Mouse (Mus musculus) layer of hippocampus, adult 18-20 months (tissue): ENCODE data around the gene Kcnc1. TPM values are rescaled to one million over a fixed set of nuclear protein-coding genes. Genes with fewer than 3 reads are reported as not detected.

Experiments
- DNase-seq, 2 experiments: peaks; one replicate each; pipeline ENCODE4 v3.0.0; 2022; ENCODE audit warnings: low spot score in 2 of 2
- long read RNA-seq: library from polyadenylated mRNA; stranded (forward); transcript quantifications from one replicate; pipeline ENCODE4 v2.0.0, GENCODE M21; 2021
- total RNA-seq, 2 experiments: library from RNA; stranded (reverse); gene quantifications; 2 replicates each; pipeline ENCODE4 v1.2.3; 2021

Gene Kcnc1
- total RNA-seq, result 100 to 1,000 TPM; 117 to 118 TPM
- long read RNA-seq, full-length matches to known transcripts, result 9 of 35 reads
- long read RNA-seq, partial matches to known transcripts, result 1 of 35 reads
- long read RNA-seq, other reads (novel, unspliced or antisense), result 25 of 35 reads

GRCm38 (mm10) chr7:46396231-46396927, at the start of gene Kcnc1:
TSS of gene Kcnc1 (plus strand) at chr7:46396497.
- peak; percentile 45 to 71 for DNase-seq

- no peak for DNase-seq
Measured at GRCm38 (mm10) chr7:46347692-46348091, 48.6 kb upstream of the Kcnc1 start.

GRCm38 (mm10) chr7:46348813-46349212, 47.5 kb upstream of the Kcnc1 start:
- no peak for DNase-seq

DNA sequence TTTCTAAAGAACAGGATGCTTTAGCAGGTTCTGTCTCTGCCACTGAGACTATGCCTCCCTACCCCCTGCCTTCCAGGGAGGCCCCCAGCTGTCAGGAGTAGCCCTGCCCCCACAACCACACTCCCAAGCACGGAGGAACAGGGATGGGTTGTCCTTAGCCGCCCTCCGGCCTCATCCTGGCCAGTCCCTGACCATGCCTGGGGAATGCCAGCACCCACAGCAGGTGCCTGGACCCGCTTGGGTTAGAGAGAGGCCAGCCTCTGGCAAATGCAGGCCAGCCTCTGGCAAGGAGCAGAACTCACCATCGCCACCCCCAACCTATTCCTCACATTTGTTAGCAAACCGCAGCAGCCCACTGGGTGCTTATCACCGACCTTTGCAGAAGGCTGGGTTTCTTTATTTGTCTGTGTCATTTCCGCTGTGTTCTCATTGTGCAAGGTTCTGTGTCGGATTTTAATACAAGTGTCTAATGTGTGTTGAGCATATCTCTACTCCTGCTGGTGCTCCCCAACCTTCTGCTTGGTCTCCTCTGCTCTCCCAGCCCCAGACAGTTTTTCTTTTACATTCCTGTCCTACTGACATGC, 46.1 kb upstream of the Kcnc1 start:
- no peak for DNase-seq

DNA sequence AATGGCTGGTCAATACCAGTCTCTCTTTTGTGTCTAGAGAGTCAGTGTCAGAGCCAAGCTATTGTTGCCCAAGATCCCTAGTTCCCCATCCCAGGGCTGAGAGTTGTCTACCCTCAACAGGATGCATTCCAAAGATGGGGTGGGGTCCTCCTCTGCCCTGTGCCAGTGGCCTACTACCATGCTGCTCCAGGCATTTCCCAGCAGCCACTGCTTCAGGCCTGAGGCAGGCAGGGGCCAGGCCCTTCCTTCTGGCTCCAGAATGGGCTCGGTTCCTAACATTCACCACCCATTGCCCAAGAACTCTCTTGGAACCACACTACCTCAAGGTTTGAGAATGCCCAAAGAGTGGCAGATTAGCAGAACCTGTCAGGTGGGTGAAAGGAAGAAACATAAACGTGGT, 43.5 kb upstream of the Kcnc1 start:
- DNase-seq, result no peak

- DNase-seq, result no peak
Measured at GRCm38 (mm10) chr7:46353216-46353615, 43.1 kb upstream of the Kcnc1 start.

DNA sequence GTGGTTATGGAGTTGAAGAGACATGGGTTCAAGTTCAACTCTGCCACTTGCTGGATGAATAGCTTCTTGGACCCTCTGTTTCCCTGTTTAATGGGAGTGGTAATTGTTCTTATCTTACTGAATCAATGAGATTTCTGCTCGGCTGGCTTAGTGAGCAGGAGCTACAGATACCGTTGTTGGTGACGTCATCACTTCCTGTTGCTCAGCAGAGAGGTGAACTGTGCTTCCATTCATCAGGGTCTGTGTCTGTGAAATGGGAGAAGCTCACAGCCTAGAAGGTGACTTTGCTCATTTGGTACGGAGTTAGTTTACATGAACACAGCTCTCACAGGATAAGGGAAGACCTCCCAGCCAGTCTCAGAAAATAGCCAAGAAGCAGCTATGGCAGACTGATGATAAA, 42.4 kb upstream of the Kcnc1 start:
- no peak for DNase-seq

DNA sequence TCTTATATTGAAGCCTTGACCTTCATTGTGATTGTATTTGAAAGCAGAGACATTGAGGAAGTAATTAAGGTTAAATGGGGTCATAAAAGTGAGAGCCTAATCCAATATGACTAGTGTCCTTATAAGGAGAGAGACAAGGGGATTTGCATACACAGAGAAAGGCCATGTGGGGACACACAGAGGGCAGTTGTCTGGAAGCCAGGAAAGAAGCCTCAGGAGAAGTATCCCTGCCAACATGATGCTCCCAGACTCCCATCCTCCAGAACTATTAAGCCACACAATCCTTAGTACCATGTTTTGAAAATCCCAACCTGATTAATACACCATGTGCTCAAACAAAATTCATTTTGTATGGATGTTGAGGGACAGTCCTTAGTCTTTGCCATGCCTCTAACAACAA, 34.5 kb upstream of the Kcnc1 start:
- no peak for DNase-seq

GRCm38 (mm10) chr7:46364154-46364553, 32.1 kb upstream of the Kcnc1 start:
- peak; percentile 50 to 71 for DNase-seq

DNA sequence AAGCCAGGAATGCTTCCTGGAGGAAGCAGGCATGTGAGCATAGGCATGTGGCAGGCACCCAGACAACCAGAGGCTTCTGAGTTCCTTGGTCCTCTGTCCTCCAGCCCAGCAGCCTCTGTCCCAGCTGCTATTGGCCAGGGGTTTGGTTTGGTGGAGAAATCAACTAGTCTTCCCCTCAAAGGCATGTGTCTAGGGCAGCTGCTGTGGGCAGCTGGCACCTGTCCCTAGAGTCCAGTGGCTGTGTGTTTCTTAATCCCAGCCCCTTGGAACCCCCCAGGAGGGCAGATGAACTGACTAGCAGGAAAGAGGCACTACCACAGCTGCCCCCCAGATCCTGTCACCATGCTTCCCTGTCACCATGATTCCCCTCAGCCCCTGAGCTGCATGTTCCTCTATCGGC, 30.5 kb upstream of the Kcnc1 start:
- DNase-seq, result no peak

- DNase-seq, result no peak
Measured at GRCm38 (mm10) chr7:46371104-46371503, 25.2 kb upstream of the Kcnc1 start.

GRCm38 (mm10) chr7:46376172-46377007, 19.9 kb upstream of the Kcnc1 start, which contains the start of gene Myod1:
TSS of gene Myod1 (plus strand) at chr7:46376474.
- DNase-seq, result no peak

GRCm38 (mm10) chr7:46377008-46377346, 19.3 kb upstream of the Kcnc1 start:
- DNase-seq, result no peak

DNA sequence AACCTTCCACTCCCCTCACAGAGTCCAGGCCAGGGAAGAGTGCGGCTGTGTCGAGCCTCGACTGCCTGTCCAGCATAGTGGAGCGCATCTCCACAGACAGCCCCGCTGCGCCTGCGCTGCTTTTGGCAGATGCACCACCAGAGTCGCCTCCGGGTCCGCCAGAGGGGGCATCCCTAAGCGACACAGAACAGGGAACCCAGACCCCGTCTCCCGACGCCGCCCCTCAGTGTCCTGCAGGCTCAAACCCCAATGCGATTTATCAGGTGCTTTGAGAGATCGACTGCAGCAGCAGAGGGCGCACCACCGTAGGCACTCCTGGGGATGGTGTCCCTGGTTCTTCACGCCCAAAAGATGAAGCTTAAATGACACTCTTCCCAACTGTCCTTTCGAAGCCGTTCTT, 18.2 kb upstream of the Kcnc1 start:
- peak in 1 of 2 experiments; percentile 46 for DNase-seq

GRCm38 (mm10) chr7:46378983-46379382, 17.3 kb upstream of the Kcnc1 start:
- DNase-seq, result peak in 1 of 2 experiments; percentile 79

GRCm38 (mm10) chr7:46380625-46381024, 15.7 kb upstream of the Kcnc1 start:
- no peak for DNase-seq

- DNase-seq, result no peak
Measured at GRCm38 (mm10) chr7:46387430-46387829, 8.9 kb upstream of the Kcnc1 start.

DNA sequence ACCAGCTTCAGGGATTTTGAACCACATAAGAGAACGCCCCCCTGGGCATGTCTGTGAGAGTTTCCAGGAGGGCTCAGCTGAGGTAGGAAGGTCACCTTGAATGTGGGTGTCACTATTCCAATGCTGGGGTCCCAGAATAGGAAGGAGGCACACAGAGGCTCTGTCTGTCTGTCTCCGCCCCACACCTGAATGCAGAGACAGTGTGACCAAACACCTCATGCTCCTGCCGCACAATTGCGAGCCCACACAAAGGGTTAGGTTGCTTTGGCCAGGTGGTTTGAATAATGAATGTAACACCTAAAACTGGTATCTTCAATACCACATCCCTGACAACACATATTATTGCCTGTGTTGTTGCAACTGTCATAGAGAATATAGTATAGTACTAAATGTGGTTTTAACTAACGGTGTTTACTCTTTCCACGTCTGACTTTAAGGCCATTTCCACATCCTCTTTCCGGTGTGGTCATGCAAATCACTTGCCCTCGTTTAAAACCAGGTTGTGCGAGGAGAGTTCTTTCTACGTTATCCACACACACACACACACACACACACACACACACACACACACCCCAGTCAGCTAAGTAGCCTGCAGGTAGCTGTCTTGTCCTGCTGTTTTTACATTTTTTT, 6.7 kb upstream of the Kcnc1 start:
- DNase-seq, result no peak

- DNase-seq, result no peak
Measured at GRCm38 (mm10) chr7:46390226-46390625, 6.1 kb upstream of the Kcnc1 start.

- DNase-seq, result no peak
Measured at GRCm38 (mm10) chr7:46391701-46392100, 4.6 kb upstream of the Kcnc1 start.

GRCm38 (mm10) chr7:46393116-46393515, 3.2 kb upstream of the Kcnc1 start:
- peak; percentile 64 to 83 for DNase-seq
